Mouse (Mus musculus): ENCODE results near the gene Bloc1s1. TPM values are rescaled to one million over a fixed set of nuclear protein-coding genes. Genes with fewer than 3 reads are reported as not detected.

The Bloc1s1 gene
- total RNA-seq, 2 experiments from 2014 or later: 152 to 165 TPM

DNA sequence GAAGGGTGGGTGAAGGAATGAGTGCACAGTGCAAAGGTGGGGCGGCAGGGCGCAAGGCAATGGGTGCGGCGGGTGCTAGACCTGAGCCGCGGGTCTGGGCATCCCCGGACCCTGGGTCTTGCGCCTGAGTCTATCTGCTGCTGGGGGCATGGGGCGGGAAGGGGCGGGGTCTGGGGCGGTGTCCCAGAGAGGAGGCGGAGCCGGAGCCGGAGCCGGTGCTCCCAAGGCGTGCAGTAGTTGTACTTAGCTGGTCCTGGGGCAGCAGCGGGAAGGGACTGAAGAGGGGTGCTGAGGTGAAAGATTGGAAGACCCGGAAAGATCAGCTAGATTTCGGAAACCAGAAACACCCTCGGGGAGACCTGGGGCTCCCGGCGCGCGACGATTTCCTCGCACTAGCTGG lies 9.7 kb upstream of the Bloc1s1 start, which contains the start of gene Itga7:
Gene Itga7 (plus strand): TSS at position 245 of the 400 bp plus-strand sequence.
- DNase-seq: peak; percentile 64

DNA sequence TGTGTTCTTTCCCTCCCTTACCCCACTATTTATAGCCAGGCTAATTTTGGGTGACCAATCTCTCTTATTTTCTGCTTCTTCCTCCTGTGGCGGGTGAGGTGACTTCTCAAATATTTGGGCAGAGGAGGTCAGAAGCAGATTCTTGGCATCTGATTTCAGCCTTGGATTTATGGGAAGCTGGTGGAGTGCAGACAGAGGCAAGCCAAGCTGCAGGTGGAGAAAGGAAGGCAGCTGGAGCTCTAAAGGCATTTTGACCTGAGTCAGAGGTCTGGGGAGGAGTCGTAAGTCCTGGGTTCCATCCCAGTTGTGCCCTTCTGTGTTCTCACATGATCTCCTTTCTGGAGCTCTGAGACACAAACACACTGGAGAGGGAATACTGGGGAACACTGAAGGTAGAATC lies 7.6 kb upstream of the Bloc1s1 start:
- peak; percentile 74 for DNase-seq

DNA sequence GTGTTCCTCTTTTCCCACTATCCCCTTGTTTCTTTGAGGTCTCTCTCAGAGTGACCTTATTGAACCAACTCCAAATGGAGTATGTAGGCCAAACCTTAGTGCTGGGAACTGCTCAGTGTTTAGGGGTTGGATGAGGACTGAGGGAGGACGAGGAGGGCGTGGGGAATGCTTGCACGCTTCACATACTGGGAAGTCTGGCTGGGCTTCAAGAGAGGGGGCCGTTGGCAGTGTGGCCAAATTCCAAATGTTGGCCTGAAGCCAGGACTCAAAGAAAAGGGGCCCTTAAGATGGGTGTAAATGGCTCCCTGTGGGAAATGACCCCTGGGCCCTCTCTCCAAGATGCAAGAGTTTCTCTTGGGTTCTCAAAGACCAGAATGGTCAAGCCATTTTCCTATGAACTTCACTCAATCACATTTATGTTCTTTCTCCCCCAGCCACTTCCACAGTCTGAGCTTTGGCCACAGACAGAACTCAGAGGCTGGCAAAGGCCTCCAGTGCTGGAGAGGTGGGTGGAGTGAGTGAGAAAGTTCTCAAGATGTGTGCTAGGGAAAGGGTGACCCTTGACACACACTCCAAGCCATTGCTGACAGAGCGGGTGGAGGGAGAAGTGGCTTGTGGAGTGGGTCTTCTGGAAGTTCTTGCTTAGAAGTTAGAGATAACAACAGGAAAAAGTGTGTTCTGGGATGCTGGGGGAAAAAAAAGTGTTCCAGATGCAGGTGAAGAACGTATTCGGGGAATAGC lies 6.0 kb upstream of the Bloc1s1 start:
- DNase-seq: no peak

DNA sequence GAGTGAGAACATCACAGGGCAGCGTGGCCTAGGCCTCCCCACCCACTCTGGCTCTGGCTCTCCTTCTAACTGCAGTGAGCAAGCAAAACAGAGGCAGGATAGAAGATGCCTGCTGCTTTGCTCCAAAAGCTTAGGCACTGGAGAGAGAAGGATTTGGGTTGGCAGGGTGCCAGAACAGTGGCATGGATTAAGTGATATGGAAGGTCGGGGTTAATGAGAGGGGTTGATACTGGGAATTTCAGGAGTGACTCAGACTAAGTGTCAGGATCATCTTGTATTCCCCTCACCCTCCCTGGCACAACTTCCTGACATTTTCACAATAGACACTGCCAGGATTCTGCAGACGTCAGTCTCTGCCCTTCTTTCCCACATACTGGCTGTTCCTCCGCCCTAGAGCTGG lies 4.5 kb upstream of the Bloc1s1 start:
- DNase-seq: no peak

DNA sequence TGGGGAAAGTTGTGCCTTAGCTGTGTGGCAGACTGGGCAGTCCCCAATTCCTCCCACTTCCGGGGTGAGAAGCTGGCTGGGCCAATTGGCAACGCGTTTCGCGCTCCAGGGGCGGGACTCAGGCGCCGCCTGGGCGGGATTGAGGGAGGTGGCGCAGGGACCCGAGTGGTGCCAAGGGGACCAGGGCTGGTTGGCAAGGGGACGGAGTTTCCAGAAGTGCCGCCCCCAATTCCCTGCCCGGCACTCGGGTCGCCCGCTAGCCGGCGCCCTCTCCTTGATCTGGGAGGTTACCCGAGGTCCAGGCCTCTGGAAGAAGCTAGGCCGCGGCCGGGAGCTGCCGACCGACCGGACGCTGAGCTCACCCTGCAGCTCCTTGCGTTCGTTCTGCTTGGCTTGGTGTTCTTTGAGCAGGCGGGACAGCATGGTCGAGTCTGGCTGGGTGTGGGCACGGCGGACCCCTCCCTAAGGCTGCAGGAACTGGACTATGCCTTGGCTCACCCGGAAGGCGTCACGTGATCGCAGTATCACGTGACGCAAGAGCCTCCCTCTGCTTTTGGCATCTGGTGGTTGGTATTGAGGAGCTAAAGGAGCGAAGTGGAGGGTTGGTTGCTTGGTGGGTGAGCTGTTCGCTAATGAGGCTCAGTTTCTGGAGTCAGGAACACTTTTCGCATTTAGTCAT lies 683 bp downstream of the Bloc1s1 start:
- DNase-seq: peak; percentile 97

DNA sequence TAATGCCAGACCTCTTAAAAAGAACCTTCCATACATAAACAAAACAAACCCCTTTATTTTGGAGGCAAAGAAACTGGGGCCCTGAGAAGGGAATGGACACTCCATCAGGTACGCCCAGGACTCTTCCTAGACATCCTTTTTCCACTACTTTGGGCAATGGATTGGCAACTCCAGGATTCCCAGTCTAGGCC lies 1.1 kb downstream of the Bloc1s1 start, which contains the start of gene Rdh5:
Gene Rdh5 (minus strand): TSS at position 67 of the 191 bp plus-strand sequence.
- no peak for DNase-seq

DNA sequence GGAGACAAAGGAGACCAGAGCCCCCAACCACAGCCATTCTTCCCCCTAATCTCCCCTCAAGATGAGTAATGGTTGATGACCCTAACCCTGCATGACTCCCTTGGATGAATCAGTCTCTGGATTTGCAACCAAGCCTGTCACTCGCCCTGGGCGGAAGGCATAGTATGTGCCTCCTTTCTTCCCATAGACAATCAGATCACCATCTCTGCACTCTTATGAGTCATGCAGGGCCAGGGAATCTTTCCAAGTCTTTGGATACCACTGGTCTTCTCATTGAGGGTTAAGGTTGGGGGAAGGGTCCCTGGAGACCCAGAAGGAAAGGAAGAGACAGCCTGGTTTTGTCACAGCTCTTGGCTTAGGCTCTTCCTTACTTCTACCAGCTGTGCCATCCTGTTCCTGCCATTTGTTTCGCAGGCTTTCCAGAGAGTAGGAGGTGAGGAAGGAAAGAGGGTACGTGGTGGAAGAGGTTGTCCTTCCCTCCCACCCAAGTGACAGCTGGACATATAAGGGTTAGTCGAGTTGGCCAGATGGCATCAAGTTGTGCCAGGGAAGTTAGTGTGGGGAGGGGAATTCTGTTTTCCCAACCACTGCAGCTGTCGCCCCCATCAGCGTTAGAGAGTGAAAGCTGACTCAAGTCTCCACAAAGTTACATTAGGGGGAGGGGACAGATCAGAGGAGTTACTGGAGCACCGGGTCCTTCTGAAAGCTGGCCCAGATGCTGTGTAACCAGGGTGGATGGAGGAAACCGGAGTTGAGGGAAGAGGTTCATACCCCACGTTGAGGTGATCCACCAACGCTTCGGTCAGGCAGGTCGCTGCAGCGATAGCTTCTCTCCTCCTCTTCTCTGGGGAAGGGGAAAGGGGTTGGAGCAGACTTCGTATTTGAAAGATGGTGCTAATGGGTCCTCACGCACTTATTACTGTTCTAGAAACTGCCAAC lies 1.7 kb downstream of the Bloc1s1 start:
- DNase-seq: no peak

DNA sequence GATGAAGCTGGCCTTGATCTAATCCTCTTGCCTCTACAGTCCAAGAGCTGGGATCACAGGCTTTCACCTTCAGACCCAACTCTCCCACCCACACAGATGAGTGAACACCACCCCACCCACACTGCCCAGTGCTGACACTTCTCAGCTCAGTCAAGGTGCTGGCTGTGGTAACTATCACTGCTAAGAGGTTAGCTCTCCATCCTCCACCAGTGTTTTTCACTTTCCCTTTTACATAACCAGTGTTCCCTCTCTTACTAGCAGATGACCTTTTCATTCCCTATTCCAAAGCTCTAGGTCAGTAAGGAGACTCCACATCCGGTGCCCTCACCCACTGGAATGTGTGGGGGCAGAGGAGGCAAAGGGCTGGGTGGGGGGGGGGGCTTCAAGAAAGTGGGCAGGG lies 2.6 kb downstream of the Bloc1s1 start:
- no peak for DNase-seq

DNA sequence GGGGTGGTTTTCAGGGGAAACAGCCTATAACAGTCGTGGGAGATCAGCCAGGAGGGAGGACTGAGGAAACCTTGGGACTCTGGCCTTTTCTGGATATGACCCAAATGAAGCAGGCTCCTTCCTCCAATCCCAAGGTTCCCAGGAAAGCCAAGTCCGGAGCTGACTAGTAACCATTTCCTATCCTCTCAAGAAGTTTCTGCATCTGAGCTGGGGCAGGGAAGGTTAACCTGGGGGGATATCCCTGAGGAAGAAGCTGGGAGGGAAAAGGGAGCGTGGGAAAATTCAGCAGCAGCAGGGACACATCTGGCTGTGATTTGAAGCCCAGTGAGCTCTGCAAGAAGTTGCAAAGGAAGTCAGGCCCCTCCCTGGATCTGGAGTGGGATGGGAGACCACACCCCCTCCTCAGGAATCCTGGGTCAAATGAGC lies 3.1 kb downstream of the Bloc1s1 start:
- DNase-seq: peak; percentile 51

DNA sequence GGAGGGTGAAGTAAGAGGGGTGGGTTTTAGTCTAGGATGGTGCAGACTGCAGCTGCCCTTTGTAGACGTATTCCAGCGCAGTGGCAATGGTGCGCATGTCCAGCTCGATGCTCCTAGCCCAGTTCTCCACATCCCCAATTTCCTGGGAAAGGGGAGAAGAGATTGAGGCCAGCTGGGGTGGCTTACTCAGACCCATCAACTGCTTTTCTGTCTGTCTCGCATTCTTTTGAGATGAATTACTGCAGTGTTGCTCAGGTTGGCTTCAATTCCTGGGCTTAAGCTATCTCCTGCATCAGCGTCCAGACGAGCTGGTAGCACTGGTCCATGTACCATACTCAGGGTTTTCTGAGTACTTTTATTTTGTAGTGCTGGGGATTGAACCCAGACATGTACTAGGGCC lies 3.9 kb downstream of the Bloc1s1 start:
- no peak for DNase-seq

DNA sequence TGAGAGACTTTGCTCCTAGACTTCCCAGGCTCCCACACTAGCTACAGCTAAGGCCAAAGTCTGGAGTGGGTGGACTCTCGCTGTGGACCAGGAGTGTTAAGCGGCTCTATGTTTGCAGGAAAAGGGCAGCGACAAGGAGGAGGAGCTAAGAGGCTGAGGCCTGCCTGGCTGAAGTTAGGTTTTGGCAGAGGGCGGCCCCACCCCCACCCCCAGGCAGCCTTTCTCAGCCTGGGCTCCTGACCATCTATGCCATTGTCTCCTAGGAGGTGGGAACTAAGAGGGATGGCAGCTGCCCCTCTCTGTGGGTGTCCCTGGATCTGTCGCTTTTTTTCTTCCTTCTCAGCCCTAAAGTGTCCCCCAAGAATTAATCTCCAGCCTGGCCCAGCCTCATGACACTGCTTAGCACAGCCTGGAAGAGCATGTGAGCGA lies 4.6 kb downstream of the Bloc1s1 start:
- peak; percentile 60 for DNase-seq

DNA sequence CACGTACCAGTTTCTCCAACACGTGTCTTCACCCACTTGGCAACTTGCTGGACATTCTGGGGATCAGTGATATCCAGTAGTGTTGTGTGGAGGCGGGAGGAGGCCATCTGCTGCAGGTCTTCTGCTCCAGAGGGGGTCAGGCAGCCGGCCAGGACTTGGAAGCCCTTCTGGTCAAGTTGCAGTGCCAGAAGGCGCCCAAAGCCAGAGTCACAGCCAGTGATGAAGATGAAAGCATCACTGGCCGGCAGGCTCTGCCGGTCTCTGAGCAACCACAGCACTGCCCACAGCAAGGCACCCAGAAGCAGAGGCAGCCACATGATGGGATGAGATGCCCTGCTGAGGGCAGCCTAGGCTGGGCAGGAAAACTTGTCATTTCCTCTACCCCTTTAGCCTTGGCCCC lies 5.6 kb downstream of the Bloc1s1 start:
- peak; percentile 80 for DNase-seq

DNA sequence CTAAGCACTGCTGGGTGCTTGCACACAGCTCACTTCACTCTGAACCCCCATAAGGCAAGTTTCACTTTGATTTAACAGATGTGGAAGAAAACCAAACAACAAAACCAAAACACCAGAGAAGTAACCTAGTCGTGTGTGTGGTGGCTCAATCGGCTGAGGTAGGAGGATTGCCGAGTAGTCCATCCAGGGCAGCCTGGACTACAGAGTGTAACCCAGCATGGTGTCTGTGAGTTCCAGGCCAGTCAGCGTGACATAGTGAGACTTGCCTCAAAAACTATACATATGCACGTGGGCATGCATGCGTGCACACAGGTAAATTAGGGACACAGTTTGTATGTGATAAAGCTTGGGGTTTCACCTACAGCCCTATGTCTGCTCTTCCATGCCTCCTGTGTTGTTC lies 6.4 kb downstream of the Bloc1s1 start:
- DNase-seq: no peak

DNA sequence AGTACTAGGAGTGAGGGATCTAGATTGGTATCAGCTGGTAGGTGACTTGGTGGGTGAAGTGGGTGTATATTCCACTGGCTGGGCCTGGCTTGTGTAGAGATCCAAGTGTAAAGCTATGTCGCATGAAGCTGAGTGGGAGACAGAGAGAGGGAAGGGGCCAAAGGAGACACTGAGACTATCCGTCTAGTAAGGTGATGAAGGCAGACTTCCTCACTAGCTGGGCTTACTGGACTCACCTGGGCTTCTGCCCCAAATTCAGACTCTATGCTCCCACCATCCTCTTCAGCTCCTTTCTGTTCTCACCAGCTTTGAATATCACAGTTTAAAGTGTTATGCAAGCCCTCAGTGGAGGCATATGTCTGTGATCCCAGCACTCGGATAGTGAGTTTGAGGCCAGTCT lies 7.2 kb downstream of the Bloc1s1 start:
- no peak for DNase-seq

DNA sequence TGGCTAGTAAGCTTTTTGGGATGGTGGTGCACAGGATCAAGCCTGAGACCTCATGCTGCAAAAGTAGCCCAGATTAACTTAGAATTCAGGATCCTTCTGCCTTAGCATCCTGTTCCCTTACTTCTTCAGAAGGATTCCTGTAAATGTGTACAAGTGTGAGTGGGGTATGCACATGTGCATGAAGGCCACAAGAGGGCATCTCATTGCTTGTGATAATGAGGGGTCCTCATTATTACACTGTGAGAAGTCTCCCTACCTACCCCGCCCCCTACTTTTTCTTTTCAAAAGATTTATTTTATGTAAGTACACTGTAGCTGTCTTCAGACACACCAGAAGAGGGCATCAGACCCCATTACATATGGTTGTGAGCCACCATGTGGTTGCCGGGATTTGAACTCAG lies 8.3 kb downstream of the Bloc1s1 start:
- DNase-seq: no peak

DNA sequence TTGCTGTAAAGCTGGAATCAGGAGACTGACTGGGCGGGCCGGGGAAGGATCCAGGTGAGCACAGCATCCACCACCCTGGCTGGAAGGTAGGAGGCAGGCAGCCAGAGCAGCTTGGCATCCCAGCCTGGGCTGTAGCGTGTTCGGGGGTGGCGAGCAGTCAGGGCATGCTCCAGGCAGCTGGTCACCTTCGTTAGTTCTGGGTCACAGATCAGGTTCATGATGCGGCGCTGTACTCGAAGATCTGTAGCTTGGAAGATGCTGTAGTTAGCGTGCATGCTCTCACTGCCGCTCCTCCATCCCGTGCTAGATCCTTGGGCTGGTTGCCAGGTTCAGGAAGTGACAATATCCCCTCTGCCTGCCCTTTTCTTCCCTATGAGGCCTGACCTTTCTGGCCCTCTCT lies 10.1 kb downstream of the Bloc1s1 start:
- no peak for DNase-seq

DNA sequence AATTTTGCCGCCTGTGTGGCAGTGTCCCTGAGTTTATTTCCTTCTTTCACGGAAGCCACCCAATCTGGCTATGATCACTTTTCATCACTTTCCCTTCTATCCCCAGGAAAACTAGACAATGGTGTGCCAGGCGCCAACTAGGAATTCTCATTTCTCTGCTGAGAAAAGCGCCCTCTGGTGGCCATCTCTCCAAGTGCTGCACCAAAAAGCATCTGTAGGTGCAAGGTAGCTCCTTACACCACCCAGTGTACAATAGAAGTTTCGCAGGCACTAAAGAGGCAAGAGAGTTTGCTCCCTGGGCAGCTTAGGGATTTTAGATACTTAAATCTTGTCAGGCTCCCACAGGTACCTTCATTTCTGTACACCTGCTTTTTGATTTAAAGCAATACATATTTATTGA lies 10.6 kb downstream of the Bloc1s1 start:
- DNase-seq: peak; percentile 62

DNA sequence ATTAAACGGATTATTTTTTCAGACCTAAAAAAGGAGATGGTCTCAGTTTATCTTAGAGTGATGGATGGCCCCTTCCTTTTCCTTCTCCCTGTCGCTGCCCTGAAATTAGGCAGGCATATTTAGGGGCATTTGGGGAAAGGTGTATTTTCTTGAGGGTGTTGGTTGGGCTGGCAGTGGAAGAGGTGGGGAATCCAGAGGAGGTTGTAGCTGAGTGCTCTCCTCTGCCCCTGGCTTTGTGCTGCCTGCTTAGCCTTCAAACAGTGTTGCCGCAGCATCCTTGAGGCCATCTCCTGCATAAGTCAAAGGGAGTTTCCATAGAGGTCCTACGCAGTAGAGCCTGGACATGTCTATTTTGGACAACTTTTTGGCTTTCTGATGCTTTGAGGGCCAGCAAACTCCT lies 11.0 kb downstream of the Bloc1s1 start:
- DNase-seq: no peak

DNA sequence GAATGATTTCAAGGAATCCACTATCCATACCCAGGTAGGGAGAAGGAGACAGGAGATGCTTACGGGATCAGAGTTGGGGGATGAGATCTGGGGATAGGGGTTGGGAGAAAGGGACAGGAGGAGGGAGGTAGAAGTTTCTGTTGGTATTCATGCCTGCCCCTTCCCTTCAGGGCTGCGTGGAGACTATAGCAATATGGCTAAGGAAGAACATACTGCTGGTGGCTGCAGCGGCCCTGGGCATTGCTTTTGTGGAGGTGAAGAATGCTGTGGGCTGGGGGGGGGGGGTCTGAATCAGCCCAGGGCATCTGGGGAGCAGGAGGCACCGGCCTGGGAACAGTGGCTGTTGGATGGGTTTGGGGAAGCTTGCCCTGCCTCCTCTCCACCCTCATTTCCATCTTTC lies 11.6 kb downstream of the Bloc1s1 start:
- no peak for DNase-seq

DNA sequence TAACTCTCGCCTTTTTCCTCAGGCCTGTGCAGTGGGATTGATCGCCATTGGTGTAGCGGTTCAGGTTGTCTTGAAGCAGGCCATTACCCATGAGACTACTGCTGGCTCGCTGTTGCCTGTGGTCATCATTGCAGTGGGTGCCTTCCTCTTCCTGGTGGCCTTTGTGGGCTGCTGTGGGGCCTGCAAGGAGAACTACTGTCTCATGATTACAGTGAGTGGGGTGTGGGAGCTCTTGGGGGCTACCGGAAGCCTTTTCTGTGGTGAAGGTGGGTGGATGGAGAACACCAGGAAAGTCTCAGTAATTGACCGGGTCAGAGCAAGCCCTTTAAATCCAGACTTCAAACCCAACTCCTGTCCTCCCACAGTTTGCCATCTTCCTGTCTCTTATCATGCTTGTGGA lies 12.4 kb downstream of the Bloc1s1 start:
- no peak for DNase-seq

DNA sequence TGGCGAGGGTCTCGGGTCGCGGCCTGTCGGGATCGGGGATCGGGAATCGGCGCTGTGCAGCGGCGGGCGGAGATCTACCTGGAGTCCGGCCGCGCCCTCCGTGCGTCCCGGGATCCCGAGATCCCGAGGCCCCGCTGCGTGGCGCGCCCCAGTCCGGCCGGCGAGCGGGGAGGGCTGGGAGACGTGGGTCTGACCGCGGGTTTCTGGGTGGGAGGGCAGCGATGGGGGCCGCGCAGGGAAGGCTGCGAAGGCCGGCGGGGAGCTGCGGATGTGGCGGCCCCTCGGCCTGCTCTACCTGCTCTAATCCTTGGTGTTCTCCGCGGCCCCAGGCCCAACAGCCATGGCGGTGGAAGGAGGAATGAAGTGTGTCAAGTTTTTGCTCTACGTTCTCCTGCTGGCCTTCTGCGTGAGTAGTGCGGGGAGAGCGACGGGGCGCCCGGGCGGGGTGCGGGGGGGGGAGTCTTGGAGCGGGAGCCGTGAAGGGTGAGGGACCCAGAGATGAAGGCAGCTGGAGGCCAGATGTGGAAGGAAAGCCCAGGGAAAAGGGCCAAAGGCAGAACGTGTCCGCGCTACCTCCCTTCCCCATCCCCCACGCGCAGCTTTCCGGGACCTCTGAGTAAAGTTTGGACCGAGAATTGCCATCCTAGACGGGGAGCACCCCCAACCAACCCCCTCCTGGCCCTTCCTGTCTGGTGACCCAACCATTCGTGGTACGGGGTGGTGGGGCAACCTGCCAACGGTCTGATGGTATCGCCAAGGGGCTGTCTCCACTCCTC lies 13.6 kb downstream of the Bloc1s1 start:
- DNase-seq: peak; percentile 52

DNA sequence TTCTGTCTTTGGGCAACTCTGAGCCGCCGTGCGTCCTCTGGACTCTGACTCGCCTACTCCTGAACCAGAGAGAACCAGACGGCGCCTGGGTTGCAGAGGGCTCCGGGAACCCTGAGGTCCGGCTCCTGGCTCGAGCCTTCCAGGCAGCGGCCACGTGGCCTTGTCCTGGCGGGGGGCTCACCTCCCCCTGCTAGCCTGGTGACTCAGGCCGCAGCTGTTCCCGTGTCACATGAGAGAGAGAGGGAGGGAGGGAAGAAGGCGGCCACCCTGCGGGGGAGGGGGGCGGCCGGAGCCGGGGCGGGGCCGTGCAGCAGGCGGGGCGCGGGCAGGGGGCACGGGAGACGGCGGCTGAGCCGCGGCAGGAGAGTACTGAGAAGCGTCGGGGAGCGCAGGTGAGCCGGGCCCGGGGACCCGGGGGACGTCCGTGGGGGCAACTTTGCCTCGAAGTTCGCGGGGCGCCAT lies 14.2 kb downstream of the Bloc1s1 start:
- DNase-seq: peak; percentile 93

Measured in gastrocnemius, postnatal 25 days (tissue).